Mouse (Mus musculus) Muller cell, postnatal 12 days (primary cell): ENCODE measurements at regions not wholly inside any gene's neighbourhood (a gene's known extent, or its start where the extent isn't known, plus 50 kb on each side); places are given as distances from the start of the nearest gene placed in this dataset.

ENCODE experiments used
- DNase-seq: peaks from one replicate; pipeline ENCODE4 v3.0.0-alpha.2; 2015; ENCODE audit errors: inconsistent ontology term

DNA sequence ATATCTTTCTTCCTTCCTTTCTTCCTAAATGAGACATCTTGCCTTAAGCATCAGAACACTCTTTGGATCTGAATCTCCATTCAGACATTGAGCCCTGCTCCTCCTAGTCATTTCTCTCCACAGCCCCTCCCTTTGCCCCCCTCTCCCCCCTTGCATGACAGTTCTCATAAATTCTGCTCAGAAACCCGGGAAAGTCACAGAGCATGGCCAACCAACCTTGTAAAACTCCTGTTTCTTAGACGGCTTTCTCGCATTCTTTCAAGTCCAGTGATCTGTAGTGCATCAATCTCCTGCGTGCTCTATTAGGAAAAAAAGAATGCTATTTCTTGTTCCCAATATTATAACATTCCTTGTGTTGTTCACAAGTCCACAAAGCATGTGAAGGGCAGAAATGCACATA lies 124.6 kb downstream of the Ugt8a start:
- no peak for DNase-seq

DNA sequence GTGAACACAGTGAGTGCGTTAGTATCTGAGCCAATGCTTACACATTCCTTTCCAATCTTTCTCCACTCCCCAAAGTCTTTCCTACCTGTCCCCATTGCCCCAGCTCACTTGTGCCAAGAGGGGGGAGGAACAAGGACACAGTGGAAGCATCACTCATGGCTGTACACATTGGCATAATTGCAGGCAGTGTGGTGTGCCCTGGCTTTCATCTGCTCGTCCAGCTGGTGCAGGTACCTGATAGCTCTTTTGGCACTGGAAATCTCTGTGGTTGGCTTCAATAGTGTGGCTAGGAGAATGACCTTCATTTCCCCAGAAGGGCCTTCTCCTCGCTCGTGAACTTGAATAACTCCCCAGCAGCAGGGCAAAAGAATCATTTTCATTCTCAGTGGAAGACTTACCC lies 125.6 kb downstream of the Ugt8a start:
- DNase-seq, result no peak

DNA sequence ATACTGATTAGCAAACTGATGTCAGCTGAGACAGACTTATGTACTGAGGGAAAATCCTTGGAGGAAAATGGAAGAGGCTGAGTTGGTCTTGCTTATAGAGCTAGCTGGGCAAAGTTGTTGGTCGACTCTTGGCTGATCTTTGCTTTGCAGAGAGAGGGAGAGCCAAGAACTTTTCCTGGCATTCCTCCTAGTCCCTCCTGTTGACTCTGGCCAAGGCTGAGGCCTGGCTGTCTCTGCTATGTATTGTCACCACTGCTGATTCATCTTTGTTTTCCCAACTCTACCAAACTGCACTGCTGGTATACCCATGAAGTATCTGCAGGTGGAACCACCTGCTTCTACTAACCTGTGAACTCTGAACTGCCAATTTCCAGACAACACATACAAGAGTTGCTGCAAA lies 143.8 kb downstream of the Ugt8a start:
- peak; percentile 33 for DNase-seq

DNA sequence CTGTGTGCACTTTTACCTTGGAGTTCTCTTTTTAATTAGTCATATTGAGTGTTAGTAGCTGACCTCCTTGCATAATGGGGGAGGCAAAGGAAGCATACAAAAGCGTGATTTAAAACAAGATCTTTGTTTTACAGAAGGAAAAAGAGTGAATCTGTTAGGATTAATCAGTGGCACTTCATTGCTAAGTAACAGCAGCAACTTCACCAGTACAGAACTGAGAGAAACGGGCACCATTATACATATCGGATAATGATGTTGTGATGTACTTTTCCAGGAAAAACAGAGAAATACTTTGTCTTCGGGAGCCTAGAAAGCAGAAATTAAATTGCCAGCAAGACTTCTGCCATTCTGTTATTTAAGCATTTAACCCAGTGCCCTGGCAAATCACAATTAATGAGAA lies 157.1 kb downstream of the Ugt8a start:
- no peak for DNase-seq

DNA sequence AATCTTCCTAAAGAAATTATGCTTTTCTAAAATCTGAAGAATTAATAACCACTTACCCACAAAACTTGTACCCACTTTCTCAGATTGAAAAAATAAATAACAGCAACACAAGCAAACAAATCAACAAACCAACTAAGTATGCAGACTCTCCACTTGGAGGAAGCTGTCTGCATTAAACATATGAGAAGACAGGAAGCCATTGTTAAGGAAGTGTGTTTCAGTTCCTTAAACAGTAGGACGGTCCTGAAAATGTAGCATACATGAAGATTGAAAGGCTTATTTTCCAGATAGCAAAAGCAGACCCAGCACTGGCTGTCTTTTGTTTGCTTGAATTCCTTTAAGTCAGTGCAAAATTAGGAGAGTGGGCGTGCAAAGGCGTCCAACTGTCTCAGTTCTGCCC lies 158.2 kb downstream of the Ugt8a start:
- DNase-seq, result no peak
